Mouse (Mus musculus) CH12.LX (cell line): ENCODE results near the gene Abcb9. TPM values are rescaled to one million over a fixed set of nuclear protein-coding genes. Genes with fewer than 3 reads are reported as not detected.

Experiments
- DNase-seq: peaks from one replicate; pipeline ENCODE4 v3.0.0-alpha.2; 2013; ENCODE audit errors: extremely low read depth
- H3K27ac ChIP-seq: 2 replicates; pipeline ENCODE4 v1.5.1; 2012; ENCODE audit warnings: low read depth, mild to moderate bottlenecking, control low read depth, moderate library complexity; ENCODE audit not compliant: insufficient read depth
- H3K27me3 ChIP-seq: replicated peaks from 2 replicates; pipeline ENCODE3; 2012; ENCODE audit warnings: inconsistent platforms
- H3K36me3 ChIP-seq, 2 experiments: replicated peaks in 1 of 2; 2 replicates each; pipeline versions ENCODE3 to v1.6.1; 2012; ENCODE audit warnings: inconsistent platforms in 1 of 2, low read length in 1 of 2, mild to moderate bottlenecking in 1 of 2, mixed read lengths in 1 of 2, moderate library complexity in 1 of 2; ENCODE audit not compliant: control insufficient read depth in 1 of 2, insufficient read depth in 1 of 2
- H3K4me1 ChIP-seq, 2 experiments: 2 replicates each; pipeline ENCODE4 v1.6.1; 2012; ENCODE audit warnings: inconsistent platforms in 1 of 2, moderate library complexity in 1 of 2; ENCODE audit not compliant: insufficient read depth in 2 of 2, control insufficient read depth in 1 of 2
- H3K4me2 ChIP-seq: 2 replicates; pipeline ENCODE4 v1.6.1; 2012; ENCODE audit warnings: low read depth, mild to moderate bottlenecking, control low read depth; ENCODE audit not compliant: poor library complexity, insufficient read depth, severe bottlenecking
- H3K4me3 ChIP-seq, 3 experiments: fragments of 150-350 bp in 1 of 3; sonication (generic) in 1 of 3; replicated peaks in 1 of 3; 2 replicates each; pipeline versions ENCODE3 to v1.5.1; 2011 to 2012; ENCODE audit warnings: low read depth in 2 of 3, low read length in 2 of 3, mild to moderate bottlenecking in 2 of 3, moderate library complexity in 2 of 3, control low read depth in 1 of 3, improper control_type of control experiment in 1 of 3, inconsistent platforms in 1 of 3, mixed read lengths in 1 of 3; ENCODE audit not compliant: poor library complexity in 1 of 3
- H3K79me2 ChIP-seq: replicated peaks from 2 replicates; pipeline ENCODE4 v1.6.1; 2012; ENCODE audit warnings: mild to moderate bottlenecking, moderate library complexity; ENCODE audit not compliant: control insufficient read depth, poor library complexity, insufficient read depth, severe bottlenecking; ENCODE audit errors: extremely low read depth
- H3K9ac ChIP-seq: 2 replicates; pipeline ENCODE4 v1.6.1; 2012; ENCODE audit warnings: low read depth, mild to moderate bottlenecking, control low read depth, moderate library complexity; ENCODE audit not compliant: insufficient read depth
- H3K9me3 ChIP-seq: replicated peaks from 2 replicates; pipeline ENCODE3; 2012; ENCODE audit warnings: low read length, inconsistent platforms, mixed read lengths
- BHLHE40 ChIP-seq: IDR thresholded peaks from 2 replicates; pipeline ENCODE4 v1.6.1; 2011; ENCODE audit warnings: mild to moderate bottlenecking, low read depth, low read length, improper control_type of control experiment
- CHD2 ChIP-seq: IDR thresholded peaks from 2 replicates; pipeline ENCODE4 v1.6.1; 2011; ENCODE audit warnings: low read length, improper control_type of control experiment
- CTCF ChIP-seq, 2 experiments: IDR thresholded peaks in 1 of 2; conservative IDR thresholded peaks in 1 of 2; 2 replicates each; pipeline ENCODE4 v1.5.1; 2011 to 2012; ENCODE audit warnings: low read depth in 2 of 2, low read length in 2 of 2, improper control_type of control experiment in 1 of 2, inconsistent platforms in 1 of 2, mild to moderate bottlenecking in 1 of 2, moderate library complexity in 1 of 2
- E2F4 ChIP-seq: IDR thresholded peaks from 2 replicates; pipeline ENCODE4 v1.6.1; 2011; ENCODE audit warnings: low read depth, low read length, improper control_type of control experiment; ENCODE audit not compliant: insufficient replicate concordance
- ELF1 ChIP-seq: IDR thresholded peaks from 2 replicates; pipeline ENCODE4 v1.6.1; 2014; ENCODE audit warnings: low read depth, mild to moderate bottlenecking, inconsistent platforms, low read length, improper control_type of control experiment
- EP300 ChIP-seq: IDR thresholded peaks from 2 replicates; pipeline ENCODE4 v1.6.1; 2011; ENCODE audit warnings: low read length, improper control_type of control experiment
- ETS1 ChIP-seq: conservative IDR thresholded peaks from 2 replicates; pipeline ENCODE4 v1.6.1; 2012; ENCODE audit warnings: low read depth, mild to moderate bottlenecking, inconsistent platforms, low read length, improper control_type of control experiment, moderate library complexity
- GABPA ChIP-seq: IDR thresholded peaks from 2 replicates; pipeline ENCODE4 v1.6.1; 2012; ENCODE audit warnings: low read depth, low read length, improper control_type of control experiment, inconsistent platforms; ENCODE audit not compliant: insufficient replicate concordance
- IRF4 ChIP-seq: IDR thresholded peaks from 2 replicates; pipeline ENCODE4 v1.6.1; 2014; ENCODE audit warnings: low read depth, mild to moderate bottlenecking, inconsistent platforms, low read length, improper control_type of control experiment
- JUND ChIP-seq: conservative IDR thresholded peaks from 2 replicates; pipeline ENCODE4 v1.6.1; 2011; ENCODE audit warnings: low read depth, low read length, improper control_type of control experiment
- KAT2A ChIP-seq: IDR thresholded peaks from 2 replicates; pipeline ENCODE4 v1.6.1; 2012; ENCODE audit warnings: low read length, improper control_type of control experiment, inconsistent platforms; ENCODE audit not compliant: insufficient replicate concordance
- MAFK ChIP-seq: IDR thresholded peaks from 2 replicates; pipeline ENCODE4 v1.6.1; 2011; ENCODE audit warnings: low read length, improper control_type of control experiment; ENCODE audit not compliant: insufficient replicate concordance
- MAX ChIP-seq: IDR thresholded peaks from 2 replicates; pipeline ENCODE4 v1.6.1; 2011; ENCODE audit warnings: low read length, improper control_type of control experiment
- MAZ ChIP-seq: IDR thresholded peaks from 2 replicates; pipeline ENCODE4 v1.6.1; 2012; ENCODE audit warnings: low read depth, mild to moderate bottlenecking, inconsistent platforms, low read length, improper control_type of control experiment, moderate library complexity
- MEF2A ChIP-seq: IDR thresholded peaks from 2 replicates; pipeline ENCODE4 v1.6.1; 2014; ENCODE audit warnings: low read depth, mild to moderate bottlenecking, inconsistent platforms, low read length, improper control_type of control experiment, borderline replicate concordance
- MXI1 ChIP-seq: IDR thresholded peaks from 2 replicates; pipeline ENCODE4 v1.6.1; 2011; ENCODE audit warnings: mild to moderate bottlenecking, low read depth, low read length, improper control_type of control experiment
- MYC ChIP-seq: IDR thresholded peaks from 2 replicates; pipeline ENCODE4 v1.6.1; 2011; ENCODE audit warnings: low read depth, mild to moderate bottlenecking, improper control_type of control experiment, low read length
- NELFE ChIP-seq: IDR thresholded peaks from 2 replicates; pipeline ENCODE4 v1.6.1; 2011; ENCODE audit warnings: low read depth, low read length, improper control_type of control experiment
- NRF1 ChIP-seq: IDR thresholded peaks from 2 replicates; pipeline ENCODE4 v1.6.1; 2014; ENCODE audit warnings: low read depth, mild to moderate bottlenecking, inconsistent platforms, low read length, improper control_type of control experiment, moderate library complexity
- POLR2A ChIP-seq: IDR thresholded peaks from 2 replicates; pipeline ENCODE4 v1.6.1; 2011; ENCODE audit warnings: low read depth, mild to moderate bottlenecking, improper control_type of control experiment, low read length
- POLR2AphosphoS2 ChIP-seq: IDR thresholded peaks from 2 replicates; pipeline ENCODE4 v1.6.1; 2011; ENCODE audit warnings: low read depth, low read length, improper control_type of control experiment
- RAD21 ChIP-seq: IDR thresholded peaks from 2 replicates; pipeline ENCODE4 v1.6.1; 2011; ENCODE audit warnings: low read depth, mild to moderate bottlenecking, low read length, improper control_type of control experiment, moderate library complexity
- RCOR1 ChIP-seq: conservative IDR thresholded peaks from 2 replicates; pipeline ENCODE4 v1.6.1; 2012; ENCODE audit warnings: low read depth, mild to moderate bottlenecking, inconsistent platforms, low read length, improper control_type of control experiment
- SIN3A ChIP-seq: IDR thresholded peaks from 2 replicates; pipeline ENCODE4 v1.6.1; 2012; ENCODE audit warnings: low read length, improper control_type of control experiment, inconsistent platforms
- SMC3 ChIP-seq: IDR thresholded peaks from 2 replicates; pipeline ENCODE4 v1.6.1; 2011; ENCODE audit warnings: low read depth, low read length, improper control_type of control experiment
- TBP ChIP-seq: conservative IDR thresholded peaks from 2 replicates; pipeline ENCODE4 v1.6.1; 2011; ENCODE audit warnings: low read depth, low read length, improper control_type of control experiment
- TCF12 ChIP-seq: IDR thresholded peaks from 2 replicates; pipeline ENCODE4 v1.6.1; 2014; ENCODE audit warnings: low read depth, mild to moderate bottlenecking, inconsistent platforms, low read length, improper control_type of control experiment
- UBTF ChIP-seq: IDR thresholded peaks from 2 replicates; pipeline ENCODE4 v1.6.1; 2012; ENCODE audit warnings: low read depth, mild to moderate bottlenecking, inconsistent platforms, low read length, improper control_type of control experiment, moderate library complexity
- USF2 ChIP-seq: conservative IDR thresholded peaks from 2 replicates; pipeline ENCODE4 v1.6.1; 2011; ENCODE audit warnings: low read depth, low read length, improper control_type of control experiment
- ZC3H11A ChIP-seq: IDR thresholded peaks from 2 replicates; pipeline ENCODE4 v1.6.1; 2012; ENCODE audit warnings: low read depth, mild to moderate bottlenecking, inconsistent platforms, low read length, improper control_type of control experiment
- ZKSCAN1 ChIP-seq: IDR thresholded peaks from 2 replicates; pipeline ENCODE4 v1.6.1; 2012; ENCODE audit warnings: low read depth, inconsistent platforms, low read length, improper control_type of control experiment, borderline replicate concordance
- dilution Hi-C: fragments of 300-500 bp; cut with MboI; formaldehyde crosslinking; loops from 2 replicates; pipeline ENCODE4 v1.14.3; 2020; ENCODE audit warnings: low sequenced_read_pairs; ENCODE audit not compliant: extremely low pct_unique_long_range_greater_than_20kb, extremely low pct_ligation_motif_present
- in situ Hi-C: fragments of 300-500 bp; cut with MboI; formaldehyde crosslinking; loops from 3 replicates; pipeline ENCODE4 v1.14.3; 2019; ENCODE audit warnings: low sequenced_read_pairs, low pct_ligation_motif_present, low pct_unique_long_range_greater_than_20kb, mixed read lengths
- polyA plus RNA-seq: library from polyadenylated mRNA; unstranded; fragments of >175 nt; gene quantifications from 2 replicates; pipeline ENCODE4 v1.2.1, GENCODE M21; 2012; ENCODE audit warnings: low read depth; ENCODE audit not compliant: insufficient read length
- total RNA-seq, 2 experiments: library from RNA; depleted of rRNA; stranded (reverse); fragments of 300-350 nt in 1 of 2; fragments of >200 nt in 1 of 2; gene quantifications; 2 replicates each; pipeline ENCODE4 v1.2.3; 2012 to 2014

Abcb9 gene
- total and polyA plus RNA-seq, 3 experiments: 0.44 to 1.4 (median 0.98) TPM

DNA sequence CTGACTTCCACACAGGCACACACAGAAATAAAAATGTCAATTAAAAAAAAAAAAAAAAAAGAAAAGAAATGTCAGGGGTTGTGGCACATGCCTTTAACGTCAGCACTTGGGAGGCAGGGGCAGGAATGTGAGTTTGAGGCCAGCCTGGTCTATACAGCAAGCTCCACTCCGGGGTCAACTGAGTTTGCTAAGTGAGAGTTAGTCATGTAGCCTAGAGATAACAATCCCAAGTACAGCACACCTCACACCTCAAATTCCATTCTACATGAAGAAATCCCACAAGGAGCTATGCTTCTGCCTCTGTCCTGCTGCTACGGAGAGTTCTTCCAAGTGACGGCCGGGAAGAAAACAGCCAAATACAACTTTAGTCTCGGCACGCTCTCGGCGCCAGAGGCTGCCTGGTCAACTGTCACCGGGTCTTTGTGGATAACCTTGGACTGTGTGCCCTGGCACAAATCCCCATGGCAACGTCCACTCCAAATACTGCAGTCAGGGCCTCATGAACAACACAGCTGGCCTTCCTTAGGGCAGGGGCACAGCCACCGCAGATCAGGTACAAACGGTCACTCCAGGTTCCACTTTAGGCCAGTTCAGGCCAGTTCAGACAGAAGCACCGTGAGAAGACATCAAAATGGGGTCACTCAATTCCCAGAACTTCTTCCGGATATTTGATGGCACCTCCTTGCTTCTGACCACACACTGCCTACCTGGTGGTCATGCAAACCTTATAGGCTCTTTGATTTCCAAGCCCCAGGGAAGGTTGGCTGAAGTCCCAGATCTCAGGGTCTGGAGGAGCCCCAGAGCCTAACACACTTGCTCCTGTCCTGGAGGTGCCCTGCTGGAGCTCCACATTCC is 69.8 kb downstream of the Abcb9 start:
- no peak overlapping the region for H3K27ac ChIP-seq
- no peak for TF ChIP-seq RAD21
- no peak for TF ChIP-seq POLR2AphosphoS2
- TF ChIP-seq MXI1: no peak
- no peak for TF ChIP-seq TBP
- TF ChIP-seq CHD2: no peak
- TF ChIP-seq NRF1: no peak
- no peak for DNase-seq
- no peak overlapping the region for H3K4me3 ChIP-seq
- dilution Hi-C loops: no loop called here
- in situ Hi-C loops: no loop called here
- no peak overlapping the region for H3K9ac ChIP-seq
- H3K27me3 ChIP-seq: no peaks in the 10 kb centered on the region
- peaks cover 24% of the 10 kb centered on the region for H3K79me2 ChIP-seq
- peaks cover 32 to 78% of the 10 kb centered on the region in 2 experiments for H3K4me1 ChIP-seq
- H3K9me3 ChIP-seq: no peaks in the 10 kb centered on the region
- peaks cover 3 to 49% of the 10 kb centered on the region in 2 experiments for H3K36me3 ChIP-seq
- no peak overlapping the region for H3K4me2 ChIP-seq

DNA sequence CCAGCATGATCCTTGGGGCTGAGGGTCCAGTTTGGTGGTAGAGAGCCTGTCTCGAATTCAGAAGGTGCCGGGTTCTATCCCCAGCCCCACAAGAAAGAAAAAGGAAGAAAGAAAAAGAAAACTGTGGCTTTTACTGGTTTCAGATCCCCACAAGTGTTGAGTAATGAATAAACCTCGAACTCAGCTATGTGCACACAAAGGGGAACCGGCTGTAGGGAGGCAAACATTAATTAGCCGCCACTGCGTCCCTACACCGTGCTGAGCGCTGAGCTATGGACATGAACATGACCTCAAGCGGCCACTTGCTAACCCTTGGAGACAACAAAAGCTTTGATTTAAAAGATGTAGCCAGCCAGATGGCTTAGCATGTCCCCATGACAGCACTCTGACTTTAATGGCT is 70.5 kb downstream of the Abcb9 start:
- TF ChIP-seq IRF4: peak; percentile 93
- no peak for TF ChIP-seq NELFE
- TF ChIP-seq E2F4: no peak
- TF ChIP-seq USF2: no peak
- no peak for TF ChIP-seq MYC
- TF ChIP-seq SIN3A: 0 out of 2 replicates have a peak, but pooled peaks have one; percentile 50
- peak; percentile 71; the same call in 1 of the 2 replicates for TF ChIP-seq RCOR1
- TF ChIP-seq UBTF: no peak
- TF ChIP-seq ETS1: peak; percentile 52
- TF ChIP-seq JUND: peak; percentile 60
- no peak for TF ChIP-seq MAX
- TF ChIP-seq CHD2: no peak
- no peak for TF ChIP-seq CTCF (conservative IDR thresholded peaks at IDR 0.05 in 1 of 2, IDR thresholded peaks at IDR 0.05 in 1 of 2; ENCODE audit: low read depth in 2 of 2, low read length in 2 of 2)
- TF ChIP-seq BHLHE40: peak; percentile 65
- TF ChIP-seq SMC3: no peak; the same call in none of the 2 replicates
- no peak for TF ChIP-seq GABPA
- TF ChIP-seq POLR2AphosphoS2: no peak
- peak; percentile 37 for TF ChIP-seq TCF12
- 0 out of 2 replicates have a peak, but pooled peaks have one; percentile 42 for TF ChIP-seq MAZ
- TF ChIP-seq TBP: no peak
- TF ChIP-seq EP300: peak; percentile 92
- no peak for TF ChIP-seq ELF1
- TF ChIP-seq ZC3H11A: no peak
- peak; percentile 58; the same call in 1 of the 2 replicates for TF ChIP-seq MEF2A
- peak; percentile 75 for TF ChIP-seq MAFK
- no peak for TF ChIP-seq ZKSCAN1
- TF ChIP-seq KAT2A: no peak
- TF ChIP-seq POLR2A: no peak
- Histone ChIP-seq H3K9me3 (no peaks in the 10 kb centered on the region), H3K4me3 (no peak overlapping the region), H3K27me3 (no peaks in the 10 kb centered on the region), H3K4me2 (no peak overlapping the region), H3K36me3 (peaks cover 3 to 51% of the 10 kb centered on the region in 2 experiments), H3K4me1 (peaks cover 35 to 77% of the 10 kb centered on the region in 2 experiments), H3K27ac (peak overlapping the region; percentile 34; the same call in 1 of the 2 replicates), H3K79me2 (peaks cover 26% of the 10 kb centered on the region), H3K9ac (no peak overlapping the region)
- dilution Hi-C loops: no loop called here
- in situ Hi-C loops: no loop called here
- DNase-seq: peak; percentile 67
